Mouse (Mus musculus) stomach, postnatal 0 days (tissue): ENCODE results near the gene Aldh3b2. TPM values are rescaled to one million over a fixed set of nuclear protein-coding genes. Genes with fewer than 3 reads are reported as not detected.

Source experiments
- ATAC-seq: fragments of 200-750 bp; cut with Nextera tagmentation; 2 replicates; pipeline ENCODE4 v1.8.0; 2017; ENCODE audit not compliant: low FRiP score, low TSS enrichment
- DNase-seq: peaks from one replicate; pipeline ENCODE4 v3.0.0-alpha.2; 2016; ENCODE audit warnings: low spot score
- H3K27ac ChIP-seq: fragments of 300-500 bp; sonication (generic); replicated peaks from 2 replicates; pipeline ENCODE4 v1.5.1; 2014; ENCODE audit warnings: mild to moderate bottlenecking, control low read depth
- H3K27me3 ChIP-seq: fragments of 300-500 bp; sonication (generic); 2 replicates; pipeline ENCODE4 v1.6.1; 2014; ENCODE audit warnings: low read length; ENCODE audit not compliant: control insufficient read depth, insufficient read depth
- H3K36me3 ChIP-seq: fragments of 300-500 bp; sonication (generic); 2 replicates; pipeline ENCODE4 v1.6.1; 2014; ENCODE audit warnings: low read length, mixed read lengths; ENCODE audit not compliant: control insufficient read depth, insufficient read depth
- H3K4me1 ChIP-seq: fragments of 300-500 bp; sonication (generic); replicated peaks from 2 replicates; pipeline ENCODE4 v1.6.1; 2014; ENCODE audit warnings: antibody characterized with exemption; ENCODE audit not compliant: control insufficient read depth, insufficient read depth
- H3K4me2 ChIP-seq: fragments of 300-500 bp; sonication (generic); replicated peaks from 2 replicates; pipeline ENCODE4 v1.6.1; 2014; ENCODE audit warnings: low read depth, mild to moderate bottlenecking, control low read depth, moderate library complexity
- H3K4me3 ChIP-seq: fragments of 300-500 bp; sonication (generic); 2 replicates; pipeline ENCODE4 v1.5.1; 2014; ENCODE audit warnings: low read depth, low read length, control low read depth
- H3K9ac ChIP-seq: fragments of 300-500 bp; sonication (generic); 2 replicates; pipeline ENCODE4 v1.6.1; 2014; ENCODE audit warnings: mild to moderate bottlenecking, low read length, control low read depth, mixed read lengths
- H3K9me3 ChIP-seq: fragments of 300-500 bp; sonication (generic); 2 replicates; pipeline ENCODE4 v1.6.1; 2016; ENCODE audit warnings: low read length; ENCODE audit not compliant: control insufficient read depth
- CTCF ChIP-seq: IDR thresholded peaks from 2 replicates; pipeline ENCODE4 v1.5.1; 2016; ENCODE audit warnings: antibody characterized with exemption, low read depth, mild to moderate bottlenecking, moderate library complexity
- EP300 ChIP-seq: optimal IDR thresholded peaks from 2 replicates; pipeline ENCODE3; 2016; ENCODE audit warnings: antibody characterized with exemption
- WGBS: fragments of 180-500 bp; shearing (Covaris S2); extraction: QIAGEN DNeasy Blood & Tissue Kit; methylation state at CpG from one replicate; pipeline ENCODE4 v1.1.7; 2014; 5-methylcytosine and 5-hydroxymethylcytosine counted together
- polyA plus RNA-seq: library from polyadenylated mRNA; unstranded; fragments of >200 nt; fragmentation: Nextera tagmentation; extraction: Ambion mirVana; gene quantifications from 2 replicates; pipeline ENCODE4 v1.2.1, GENCODE M21; 2015

Gene Aldh3b2
- 75.8 and 84.1 TPM in 2 replicates for polyA plus RNA-seq

GRCm38 (mm10) chr19:3972229-3972628, at the start of gene Aldh3b2:
Gene Aldh3b2, plus strand, starts transcription at chr19:3972328.
- H3K4me2 ChIP-seq = peak within 1 kb of the TSS; percentile 11; the same call in 1 of the 2 replicates
- peak within 1 kb of the TSS; percentile 4; the same call in 1 of the 2 replicates for H3K4me3 ChIP-seq
- no peaks in the 10 kb centered on the region for H3K36me3 ChIP-seq
- no peak within 1 kb of the TSS for H3K9ac ChIP-seq
- H3K9me3 ChIP-seq = no peaks in the 10 kb centered on the region
- DNase-seq (peak; percentile 83), ATAC-seq (peak; percentile 78)
- H3K27ac ChIP-seq = peak within 1 kb of the TSS; percentile 74
- 20% methylated on average over 9 of the region's 9 CpGs for WGBS
- no peaks in the 10 kb centered on the region; the same call in 1 of the 2 replicates for H3K4me1 ChIP-seq
- TF ChIP-seq EP300 (peak; percentile 92), CTCF (no peak)
- no peaks in the 10 kb centered on the region for H3K27me3 ChIP-seq

GRCm38 (mm10) chr19:3922661-3923371, 49.3 kb upstream of the Aldh3b2 start:
- WGBS = 44% methylated on average over 10 of the region's 10 CpGs
- Histone ChIP-seq H3K36me3 (no peaks in the 10 kb centered on the region), H3K4me3 (no peak overlapping the region), H3K27ac (peak overlapping the region; percentile 18; the same call in 1 of the 2 replicates), H3K27me3 (no peaks in the 10 kb centered on the region), H3K4me2 (no peak overlapping the region), H3K4me1 (no peaks in the 10 kb centered on the region), H3K9me3 (no peaks in the 10 kb centered on the region), H3K9ac (no peak overlapping the region)
- no peak for DNase-seq
- TF ChIP-seq CTCF (no peak), EP300 (no peak)
- no peak for ATAC-seq

GRCm38 (mm10) chr19:3923586-3923985, 48.5 kb upstream of the Aldh3b2 start:
- no peak for TF ChIP-seq CTCF
- TF ChIP-seq EP300 = no peak
- Histone ChIP-seq H3K4me3 (no peak overlapping the region), H3K36me3 (no peaks in the 10 kb centered on the region), H3K4me2 (no peak overlapping the region), H3K9me3 (no peaks in the 10 kb centered on the region), H3K9ac (no peak overlapping the region), H3K4me1 (no peaks in the 10 kb centered on the region), H3K27ac (0 out of 2 replicates have a peak overlapping the region, but pooled peaks have one; percentile 35), H3K27me3 (no peaks in the 10 kb centered on the region)
- ATAC-seq (0 out of 2 replicates have a peak, but pooled peaks have one; percentile 22), DNase-seq (no peak)
- 46% methylated on average over 13 of the region's 13 CpGs for WGBS

GRCm38 (mm10) chr19:3924190-3924589, 47.9 kb upstream of the Aldh3b2 start:
- Histone ChIP-seq H3K9ac (no peak overlapping the region), H3K27me3 (no peaks in the 10 kb centered on the region), H3K4me2 (no peak overlapping the region), H3K4me3 (no peak overlapping the region), H3K9me3 (no peaks in the 10 kb centered on the region), H3K36me3 (no peaks in the 10 kb centered on the region), H3K27ac (0 out of 2 replicates have a peak overlapping the region, but pooled peaks have one; percentile 35), H3K4me1 (no peaks in the 10 kb centered on the region)
- TF ChIP-seq EP300 (no peak), CTCF (no peak)
- DNase-seq (no peak), ATAC-seq (no peak)
- WGBS = 64% methylated on average over 8 of the region's 8 CpGs

GRCm38 (mm10) chr19:3924868-3925267, 47.3 kb upstream of the Aldh3b2 start:
- H3K36me3 ChIP-seq = no peaks in the 10 kb centered on the region
- 88% methylated on average over 7 of the region's 7 CpGs for WGBS
- H3K9ac ChIP-seq = no peak overlapping the region
- DNase-seq (no peak), ATAC-seq (no peak)
- no peak overlapping the region for H3K4me2 ChIP-seq
- H3K27me3 ChIP-seq = no peaks in the 10 kb centered on the region
- H3K9me3 ChIP-seq = no peaks in the 10 kb centered on the region
- H3K4me1 ChIP-seq = peaks cover 4% of the 10 kb centered on the region
- TF ChIP-seq CTCF (no peak), EP300 (no peak)
- no peak overlapping the region for H3K27ac ChIP-seq
- no peak overlapping the region for H3K4me3 ChIP-seq

- Histone ChIP-seq H3K36me3 (no peaks in the 10 kb centered on the region), H3K9me3 (no peaks in the 10 kb centered on the region), H3K9ac (no peak overlapping the region), H3K4me3 (no peak overlapping the region), H3K4me1 (peaks cover 6% of the 10 kb centered on the region), H3K4me2 (no peak overlapping the region), H3K27ac (no peak overlapping the region), H3K27me3 (no peaks in the 10 kb centered on the region)
- WGBS = 87% methylated on average over 6 of the region's 6 CpGs
- DNase-seq (no peak), ATAC-seq (no peak)
- TF ChIP-seq EP300 (no peak), CTCF (no peak)
Measured at GRCm38 (mm10) chr19:3925859-3926258, 46.3 kb upstream of the Aldh3b2 start.
